Mouse (Mus musculus): ENCODE results near the gene Hecw2.
A peak's percentile ranks its signal among the peaks of the same experiment; 100 is the strongest.

Hecw2 gene

GRCm38 (mm10) chr1:54118342-54118973 lies 76.5 kb downstream of the Hecw2 start:
- no peak for DNase-seq (ENCODE audit: low spot score)

DNA sequence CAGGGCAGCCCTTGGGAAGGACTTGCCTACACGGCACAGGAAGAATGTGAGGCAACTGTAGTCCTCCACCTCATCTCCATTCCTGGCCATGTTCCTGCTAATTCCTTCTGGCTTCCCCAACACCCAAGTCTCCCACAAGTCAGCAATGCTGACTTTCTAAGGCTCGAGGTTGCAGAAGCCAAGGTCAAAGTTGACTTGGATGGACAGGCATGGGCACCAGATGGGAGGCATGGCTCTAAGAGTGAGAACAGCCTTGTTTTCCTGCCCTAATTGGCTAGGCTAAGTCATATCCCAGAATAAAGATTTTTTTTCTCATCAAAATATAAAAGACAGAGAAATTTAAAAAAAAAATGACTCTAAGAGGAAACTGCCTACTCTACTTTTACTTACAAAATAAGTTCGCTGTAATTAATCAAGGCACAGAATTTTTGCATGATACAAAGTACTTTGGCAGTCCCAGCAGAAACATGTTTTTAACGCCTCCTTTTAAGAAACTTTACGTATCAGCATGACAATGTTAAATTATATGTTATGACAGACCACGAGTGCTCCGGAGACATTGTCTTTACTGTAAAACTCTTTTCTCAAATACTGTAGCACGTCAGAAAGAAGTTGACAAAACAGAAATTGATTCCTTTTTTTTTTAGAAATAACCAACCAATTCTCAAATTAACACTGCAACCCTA lies 83.9 kb downstream of the Hecw2 start:
- DNase-seq (ENCODE audit: low spot score) = no peak

- DNase-seq (ENCODE audit: low spot score) = no peak
These were observed 85.7 kb downstream of the Hecw2 start for GRCm38 (mm10) chr1:54109255-54109654.

- no peak for DNase-seq (ENCODE audit: low spot score)
These were observed 88.2 kb downstream of the Hecw2 start for GRCm38 (mm10) chr1:54106756-54107155.

GRCm38 (mm10) chr1:54079708-54080107 lies 115.3 kb downstream of the Hecw2 start:
- no peak for DNase-seq (ENCODE audit: low spot score)

GRCm38 (mm10) chr1:54074456-54074855 lies 120.5 kb downstream of the Hecw2 start:
- no peak for DNase-seq (ENCODE audit: low spot score)

DNA sequence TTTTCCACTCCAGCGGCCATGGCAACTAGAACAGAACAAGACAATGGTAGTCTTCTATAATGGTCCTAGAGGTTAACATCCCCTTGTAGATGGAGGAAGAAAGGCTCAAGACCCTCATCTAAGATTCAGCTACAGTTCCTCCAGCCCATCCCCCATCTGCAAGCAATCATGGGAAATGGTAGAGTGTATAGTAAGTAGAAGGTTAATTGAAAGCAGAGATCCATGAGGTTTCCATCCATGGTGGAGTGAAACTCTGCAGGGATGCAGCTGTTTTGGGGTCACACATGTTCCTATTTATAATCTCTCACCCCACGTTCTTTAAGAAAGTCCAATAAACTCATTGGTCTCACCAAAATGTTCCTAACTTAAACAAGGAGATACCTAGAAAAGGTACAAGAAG lies 124.8 kb downstream of the Hecw2 start:
- no peak for DNase-seq (ENCODE audit: low spot score)

GRCm38 (mm10) chr1:54068248-54068647 lies 126.7 kb downstream of the Hecw2 start:
- DNase-seq (ENCODE audit: low spot score) = no peak

DNA sequence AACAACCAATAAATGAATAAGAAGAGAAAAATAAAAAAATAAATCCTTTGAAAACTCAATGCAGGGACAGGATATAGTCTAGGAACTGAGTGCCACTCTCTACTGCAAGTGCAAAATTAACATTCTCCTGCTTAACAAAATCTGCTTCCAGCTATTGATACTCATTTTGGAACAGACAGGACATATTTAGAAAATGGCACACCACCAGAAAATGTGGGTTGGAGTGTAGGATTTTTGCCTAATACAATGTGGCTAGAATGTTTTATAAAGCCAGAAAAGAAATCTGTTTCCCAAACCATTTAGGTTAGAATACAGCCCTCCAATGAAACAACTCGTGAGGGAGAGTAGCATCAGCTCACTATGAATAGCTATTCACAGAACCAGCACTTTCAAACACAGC lies 129.5 kb downstream of the Hecw2 start:
- no peak for DNase-seq (ENCODE audit: low spot score)

- no peak for DNase-seq (ENCODE audit: low spot score)
These were observed 133.9 kb downstream of the Hecw2 start for GRCm38 (mm10) chr1:54061078-54061477.

DNA sequence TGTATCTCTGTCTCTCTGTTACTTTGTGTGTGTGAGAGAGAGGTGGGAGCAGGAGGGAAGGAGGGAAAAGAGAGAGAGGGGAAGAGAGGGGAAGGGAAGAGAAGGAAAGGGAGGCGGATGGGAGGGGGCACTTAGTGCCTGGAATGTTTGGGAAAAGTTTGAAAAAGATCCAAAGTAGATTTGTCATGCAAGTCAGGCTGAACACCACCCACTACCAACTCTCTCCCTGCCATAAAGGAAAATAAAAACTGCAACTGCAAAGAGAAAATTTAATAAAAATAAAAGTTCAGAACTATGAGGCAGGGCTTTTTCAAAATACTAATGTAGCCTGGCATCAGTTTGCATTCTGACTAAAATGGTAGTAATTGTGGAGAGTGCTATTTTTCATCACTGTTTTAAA lies 135.2 kb downstream of the Hecw2 start:
- DNase-seq (ENCODE audit: low spot score) = no peak

GRCm38 (mm10) chr1:54052771-54053170 lies 142.2 kb downstream of the Hecw2 start:
- no peak for DNase-seq (ENCODE audit: low spot score)

GRCm38 (mm10) chr1:54046923-54047322 lies 148.0 kb downstream of the Hecw2 start:
- no peak for DNase-seq (ENCODE audit: low spot score)

DNA sequence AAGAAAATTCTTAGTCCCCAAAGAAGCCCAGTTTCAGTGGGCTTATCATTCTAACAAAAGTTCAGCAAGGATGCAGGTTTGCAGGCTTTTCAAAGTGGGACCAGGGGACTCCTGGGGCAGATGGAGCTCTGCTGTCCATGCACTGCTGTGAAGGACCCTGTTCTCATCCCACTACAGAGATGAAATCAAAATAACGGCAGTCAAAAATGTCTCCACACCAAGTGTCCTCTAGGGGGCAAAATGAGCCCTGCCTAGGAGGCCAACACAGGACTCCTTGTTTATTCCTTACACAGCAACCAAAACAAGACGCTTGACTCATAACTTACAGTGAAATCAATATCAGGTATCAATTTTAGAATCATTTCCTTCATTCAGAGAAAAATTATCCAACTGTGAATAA lies 155.9 kb downstream of the Hecw2 start:
- peak; percentile 42 for DNase-seq (ENCODE audit: low spot score)

- DNase-seq (ENCODE audit: low spot score) = no peak
These were observed 177.3 kb downstream of the Hecw2 start for GRCm38 (mm10) chr1:54017686-54018085.

- DNase-seq (ENCODE audit: low spot score) = no peak
These were observed 179.2 kb downstream of the Hecw2 start for GRCm38 (mm10) chr1:54015739-54016138.

DNA sequence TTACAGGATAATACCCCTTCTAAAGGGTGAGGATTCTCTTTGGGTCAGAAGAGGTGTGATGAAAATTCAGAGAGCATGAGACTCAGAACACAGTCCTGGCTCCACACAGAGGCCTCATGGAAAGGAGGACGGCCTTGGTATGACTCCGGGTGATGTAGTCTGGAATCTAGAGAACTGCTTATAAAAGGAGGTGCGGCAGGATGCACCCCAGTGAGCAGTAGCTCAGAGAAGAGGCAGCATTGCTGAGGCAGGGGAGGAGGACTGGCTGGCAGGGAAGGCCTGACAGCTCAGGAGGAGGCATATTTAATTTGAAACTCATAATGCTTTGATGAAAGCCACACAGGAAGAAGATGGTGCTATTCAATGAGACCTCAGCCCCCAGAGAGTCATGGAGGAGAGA lies 182.6 kb downstream of the Hecw2 start:
- DNase-seq (ENCODE audit: low spot score) = no peak

GRCm38 (mm10) chr1:54009418-54010064 lies 185.4 kb downstream of the Hecw2 start:
- DNase-seq (ENCODE audit: low spot score) = no peak

DNA sequence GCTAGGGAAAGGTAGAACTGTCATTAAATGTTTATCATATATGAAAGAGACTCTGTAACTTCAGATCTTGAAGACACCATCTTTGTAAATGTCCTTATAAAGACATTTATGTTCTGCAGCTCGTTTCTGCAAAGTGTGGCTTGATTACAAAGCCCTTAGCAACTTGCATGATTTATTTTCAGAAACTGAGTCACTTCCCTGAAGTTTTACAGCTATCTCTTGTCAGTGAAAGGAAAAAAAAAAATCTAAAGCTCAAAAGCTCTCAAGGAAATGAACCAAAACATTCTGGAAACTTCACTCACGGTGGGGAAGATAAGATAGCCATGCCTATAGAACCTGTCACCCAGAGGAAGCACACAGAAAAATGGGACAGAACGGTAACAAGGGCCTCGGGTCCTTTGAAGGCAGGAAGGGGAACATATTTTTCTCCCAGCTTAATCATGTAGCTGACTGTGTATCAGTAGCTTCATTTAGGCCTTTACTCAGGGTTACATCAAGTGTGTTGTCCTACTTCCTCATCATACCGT lies 189.0 kb downstream of the Hecw2 start:
- no peak for DNase-seq (ENCODE audit: low spot score)

GRCm38 (mm10) chr1:54003288-54003687 lies 191.7 kb downstream of the Hecw2 start:
- DNase-seq (ENCODE audit: low spot score) = no peak

DNA sequence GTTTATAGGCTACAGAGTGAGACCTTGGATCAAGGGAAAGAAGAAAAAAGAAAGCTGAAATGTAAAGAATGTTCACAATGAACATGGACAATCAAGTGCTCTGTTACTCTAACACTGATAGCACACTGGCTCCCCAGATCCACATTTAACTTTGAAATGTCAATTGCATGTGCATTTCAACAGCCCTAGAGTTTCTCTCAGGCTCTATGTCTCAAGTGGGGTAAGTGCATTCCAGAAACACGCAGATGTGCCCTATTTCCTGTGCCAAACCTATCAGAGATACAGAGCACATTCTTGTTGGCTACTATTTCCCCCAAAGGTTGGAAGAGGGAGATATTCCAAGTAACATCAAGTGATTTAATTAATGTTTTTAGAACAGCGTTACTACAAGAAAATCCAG lies 192.9 kb downstream of the Hecw2 start:
- DNase-seq (ENCODE audit: low spot score) = no peak

- no peak for DNase-seq (ENCODE audit: low spot score)
These were observed 197.7 kb downstream of the Hecw2 start for GRCm38 (mm10) chr1:53997239-53997638.

- peak; percentile 39 for DNase-seq (ENCODE audit: low spot score)
These were observed 208.6 kb downstream of the Hecw2 start for GRCm38 (mm10) chr1:53986185-53986892.
